Mouse (Mus musculus): Measurements from ENCODE around the gene Pank1.

Gene Pank1

GRCm38 (mm10) chr19:34825946-34826655, 53.2 kb downstream of the Pank1 start:
- DNase-seq (ENCODE audit: low spot score in 2 of 2), result no peak

- no peak for DNase-seq (ENCODE audit: low spot score in 2 of 2)
Observed at GRCm38 (mm10) chr19:34819577-34820170, 59.6 kb downstream of the Pank1 start.

GRCm38 (mm10) chr19:34815371-34815770, 63.9 kb downstream of the Pank1 start:
- DNase-seq (ENCODE audit: low spot score in 2 of 2), result no peak

- no peak for DNase-seq (ENCODE audit: low spot score in 2 of 2)
Observed at GRCm38 (mm10) chr19:34814696-34815095, 64.6 kb downstream of the Pank1 start.

- no peak for DNase-seq (ENCODE audit: low spot score in 2 of 2)
Observed at GRCm38 (mm10) chr19:34813961-34814360, 65.3 kb downstream of the Pank1 start.

GRCm38 (mm10) chr19:34813533-34813932, 65.7 kb downstream of the Pank1 start:
- DNase-seq (ENCODE audit: low spot score in 2 of 2), result no peak

GRCm38 (mm10) chr19:34812711-34813110, 66.5 kb downstream of the Pank1 start:
- no peak for DNase-seq (ENCODE audit: low spot score in 2 of 2)

- no peak for DNase-seq (ENCODE audit: low spot score in 2 of 2)
Observed at GRCm38 (mm10) chr19:34807173-34807572, 72.1 kb downstream of the Pank1 start.

GRCm38 (mm10) chr19:34805071-34805470, 74.2 kb downstream of the Pank1 start:
- DNase-seq (ENCODE audit: low spot score in 2 of 2), result no peak

- DNase-seq (ENCODE audit: low spot score in 2 of 2), result no peak
Observed at GRCm38 (mm10) chr19:34804531-34804930, 74.7 kb downstream of the Pank1 start.

- no peak for DNase-seq (ENCODE audit: low spot score in 2 of 2)
Observed at GRCm38 (mm10) chr19:34803396-34803795, 75.9 kb downstream of the Pank1 start.

GRCm38 (mm10) chr19:34799644-34800267, 79.5 kb downstream of the Pank1 start:
- no peak for DNase-seq (ENCODE audit: low spot score in 2 of 2)

- no peak for DNase-seq (ENCODE audit: low spot score in 2 of 2)
Observed at GRCm38 (mm10) chr19:34796396-34796795, 82.9 kb downstream of the Pank1 start.

GRCm38 (mm10) chr19:34782491-34782890, 96.8 kb downstream of the Pank1 start:
- DNase-seq (ENCODE audit: low spot score in 2 of 2), result no peak

- no peak for DNase-seq (ENCODE audit: low spot score in 2 of 2)
Observed at GRCm38 (mm10) chr19:34778993-34779392, 100.3 kb downstream of the Pank1 start.

- DNase-seq (ENCODE audit: low spot score in 2 of 2), result no peak
Observed at GRCm38 (mm10) chr19:34778098-34778497, 101.2 kb downstream of the Pank1 start.

- DNase-seq (ENCODE audit: low spot score in 2 of 2), result peak in 1 of 2 experiments; percentile 39
Observed at GRCm38 (mm10) chr19:34772775-34773174, 106.5 kb downstream of the Pank1 start.

GRCm38 (mm10) chr19:34770764-34771163, 108.5 kb downstream of the Pank1 start:
- DNase-seq (ENCODE audit: low spot score in 2 of 2), result no peak

- no peak for DNase-seq (ENCODE audit: low spot score in 2 of 2)
Observed at GRCm38 (mm10) chr19:34758754-34759153, 120.5 kb downstream of the Pank1 start.

All from frontal cortex, postnatal 10 days (tissue).